Mouse (Mus musculus) kidney, postnatal 14 days (tissue): Measurements from ENCODE around the gene Kcna7.
"Not testable (repeated sequence)": the region's sequence is repeated elsewhere in the genome, so short reads cannot be mapped to it uniquely, and the experiment has no call there.

ENCODE experiments used
- DNase-seq: peaks from one replicate; pipeline ENCODE4 v3.0.0; 2022; ENCODE audit warnings: mixed read lengths

Kcna7 gene

GRCm38 (mm10) chr7:45405091-45406075 lies at the start of gene Kcna7:
Gene Kcna7 (plus strand): TSS chr7:45405653.
- DNase-seq, result peak; percentile 75

GRCm38 (mm10) chr7:45356087-45356486 lies 49.4 kb upstream of the Kcna7 start:
- DNase-seq, result no peak

- not testable (repeated sequence) for DNase-seq
These were observed 46.4 kb upstream of the Kcna7 start for GRCm38 (mm10) chr7:45359081-45359480.

GRCm38 (mm10) chr7:45360404-45361125 lies 44.9 kb upstream of the Kcna7 start:
- no peak for DNase-seq

GRCm38 (mm10) chr7:45361243-45361804 lies 44.1 kb upstream of the Kcna7 start:
- DNase-seq, result peak; percentile 80

GRCm38 (mm10) chr7:45362801-45363200 lies 42.7 kb upstream of the Kcna7 start:
- peak; percentile 37 for DNase-seq

GRCm38 (mm10) chr7:45363983-45364382 lies 41.5 kb upstream of the Kcna7 start:
- DNase-seq, result no peak

- peak; percentile 62 for DNase-seq
These were observed 39.5 kb upstream of the Kcna7 start for GRCm38 (mm10) chr7:45365742-45366651.

GRCm38 (mm10) chr7:45366652-45367019 lies 38.8 kb upstream of the Kcna7 start, which contains the start of gene Ppfia3:
Gene Ppfia3 (minus strand): TSS chr7:45367019.
- no peak for DNase-seq

- DNase-seq, result peak; percentile 97
These were observed 38.2 kb upstream of the Kcna7 start for GRCm38 (mm10) chr7:45367020-45367880.

- DNase-seq, result no peak
These were observed 37.3 kb upstream of the Kcna7 start for GRCm38 (mm10) chr7:45368178-45368577.

- DNase-seq, result no peak
These were observed 36.3 kb upstream of the Kcna7 start for GRCm38 (mm10) chr7:45369022-45369745.

GRCm38 (mm10) chr7:45369836-45370474 lies 35.5 kb upstream of the Kcna7 start:
- DNase-seq, result no peak

GRCm38 (mm10) chr7:45370475-45371311 lies 34.8 kb upstream of the Kcna7 start, which contains the start of gene Lin7b:
Gene Lin7b (minus strand): TSS chr7:45370583.
- peak; percentile 92 for DNase-seq

GRCm38 (mm10) chr7:45372371-45372770 lies 33.1 kb upstream of the Kcna7 start:
- no peak for DNase-seq

GRCm38 (mm10) chr7:45374620-45375019 lies 30.8 kb upstream of the Kcna7 start:
- no peak for DNase-seq

- no peak for DNase-seq
These were observed 29.4 kb upstream of the Kcna7 start for GRCm38 (mm10) chr7:45376057-45376456.

GRCm38 (mm10) chr7:45386077-45386476 lies 19.4 kb upstream of the Kcna7 start:
- no peak for DNase-seq

- DNase-seq, result no peak
These were observed 10.3 kb upstream of the Kcna7 start for GRCm38 (mm10) chr7:45395129-45395541.
